Mouse (Mus musculus): ENCODE data around the gene Sacm1l. TPM values are rescaled to one million over a fixed set of nuclear protein-coding genes. Genes with fewer than 3 reads are reported as not detected.

The Sacm1l gene
- polyA plus RNA-seq, 1 experiment from 2014 or later = 48.2 TPM

- Histone ChIP-seq H3K9ac (ENCODE audit: low read length) (no peak overlapping the region), H3K27ac (replicated peaks in 1 of 2; ENCODE audit: control insufficient read depth in 1 of 2, insufficient read depth in 1 of 2, low read depth in 2 of 2, low read length in 2 of 2) (no peak overlapping the region), H3K9me3 (ENCODE audit: control insufficient read depth, low read length) (no peaks in the 10 kb centered on the region), H3K36me3 (ENCODE audit: control insufficient read depth, insufficient read depth, low read length) (no peaks in the 10 kb centered on the region), H3K4me2 (ENCODE audit: low read length) (no peak overlapping the region), H3K27me3 (ENCODE audit: control insufficient read depth, insufficient read depth, low read length) (no peaks in the 10 kb centered on the region), H3K4me3 (ENCODE audit: control insufficient read depth in 1 of 2, insufficient read depth in 1 of 2, low read depth in 1 of 2, low read length in 2 of 2) (no peak overlapping the region), H3K4me1 (ENCODE audit: control insufficient read depth in 2 of 2, insufficient read depth in 2 of 2, low read length in 2 of 2) (no peaks in the 10 kb centered on the region)
- no peak for ATAC-seq (ENCODE audit: insufficient number of reproducible peaks, insufficient read depth, low FRiP score, low read depth)
- 72% methylated on average over 2 of the region's 2 CpGs for WGBS
Measured at GRCm38 (mm10) chr9:123624741-123625140, 95.2 kb downstream of the Sacm1l start.

GRCm38 (mm10) chr9:123625821-123626220 is 96.3 kb downstream of the Sacm1l start:
- Histone ChIP-seq H3K27ac (replicated peaks in 1 of 2; ENCODE audit: control insufficient read depth in 1 of 2, insufficient read depth in 1 of 2, low read depth in 2 of 2, low read length in 2 of 2) (no peak overlapping the region), H3K27me3 (ENCODE audit: control insufficient read depth, insufficient read depth, low read length) (no peaks in the 10 kb centered on the region), H3K4me3 (ENCODE audit: control insufficient read depth in 1 of 2, insufficient read depth in 1 of 2, low read depth in 1 of 2, low read length in 2 of 2) (no peak overlapping the region), H3K4me2 (ENCODE audit: low read length) (no peak overlapping the region), H3K9ac (ENCODE audit: low read length) (no peak overlapping the region), H3K36me3 (ENCODE audit: control insufficient read depth, insufficient read depth, low read length) (no peaks in the 10 kb centered on the region), H3K4me1 (ENCODE audit: control insufficient read depth in 2 of 2, insufficient read depth in 2 of 2, low read length in 2 of 2) (no peaks in the 10 kb centered on the region), H3K9me3 (ENCODE audit: control insufficient read depth, low read length) (no peaks in the 10 kb centered on the region)
- WGBS = 89% methylated on average over 11 of the region's 11 CpGs
- no peak for ATAC-seq (ENCODE audit: insufficient number of reproducible peaks, insufficient read depth, low FRiP score, low read depth)

GRCm38 (mm10) chr9:123631666-123632065 is 102.1 kb downstream of the Sacm1l start:
- Histone ChIP-seq H3K27me3 (ENCODE audit: control insufficient read depth, insufficient read depth, low read length) (no peaks in the 10 kb centered on the region), H3K9ac (ENCODE audit: low read length) (no peak overlapping the region), H3K4me1 (ENCODE audit: control insufficient read depth in 2 of 2, insufficient read depth in 2 of 2, low read length in 2 of 2) (no peaks in the 10 kb centered on the region), H3K9me3 (ENCODE audit: control insufficient read depth, low read length) (no peaks in the 10 kb centered on the region), H3K36me3 (ENCODE audit: control insufficient read depth, insufficient read depth, low read length) (no peaks in the 10 kb centered on the region), H3K27ac (replicated peaks in 1 of 2; ENCODE audit: control insufficient read depth in 1 of 2, insufficient read depth in 1 of 2, low read depth in 2 of 2, low read length in 2 of 2) (no peak overlapping the region), H3K4me2 (ENCODE audit: low read length) (no peak overlapping the region), H3K4me3 (ENCODE audit: control insufficient read depth in 1 of 2, insufficient read depth in 1 of 2, low read depth in 1 of 2, low read length in 2 of 2) (no peak overlapping the region)
- ATAC-seq (ENCODE audit: insufficient number of reproducible peaks, insufficient read depth, low FRiP score, low read depth) = no peak
- WGBS = 77% methylated on average over 3 of the region's 3 CpGs

- Histone ChIP-seq H3K27me3 (ENCODE audit: control insufficient read depth, insufficient read depth, low read length) (no peaks in the 10 kb centered on the region), H3K36me3 (ENCODE audit: control insufficient read depth, insufficient read depth, low read length) (no peaks in the 10 kb centered on the region), H3K4me2 (ENCODE audit: low read length) (no peak within 1 kb of the TSS), H3K27ac (replicated peaks in 1 of 2; ENCODE audit: control insufficient read depth in 1 of 2, insufficient read depth in 1 of 2, low read depth in 2 of 2, low read length in 2 of 2) (no peak within 1 kb of the TSS), H3K4me1 (ENCODE audit: control insufficient read depth in 2 of 2, insufficient read depth in 2 of 2, low read length in 2 of 2) (no peaks in the 10 kb centered on the region), H3K9ac (ENCODE audit: low read length) (no peak within 1 kb of the TSS), H3K9me3 (ENCODE audit: control insufficient read depth, low read length) (no peaks in the 10 kb centered on the region), H3K4me3 (ENCODE audit: control insufficient read depth in 1 of 2, insufficient read depth in 1 of 2, low read depth in 1 of 2, low read length in 2 of 2) (no peak within 1 kb of the TSS)
- WGBS = 72% methylated on average over 6 of the region's 6 CpGs
- no peak for ATAC-seq (ENCODE audit: insufficient number of reproducible peaks, insufficient read depth, low FRiP score, low read depth)
Measured at GRCm38 (mm10) chr9:123632281-123632680, 102.7 kb downstream of the Sacm1l start, which contains the start of gene Slc6a20b. Slc6a20b (minus strand) TSS chr9:123632565.

GRCm38 (mm10) chr9:123632993-123633392 is 103.4 kb downstream of the Sacm1l start:
- H3K27ac ChIP-seq (replicated peaks in 1 of 2; ENCODE audit: control insufficient read depth in 1 of 2, insufficient read depth in 1 of 2, low read depth in 2 of 2, low read length in 2 of 2) = no peak overlapping the region
- no peak overlapping the region for H3K4me2 ChIP-seq (ENCODE audit: low read length)
- no peaks in the 10 kb centered on the region for H3K36me3 ChIP-seq (ENCODE audit: control insufficient read depth, insufficient read depth, low read length)
- H3K27me3 ChIP-seq (ENCODE audit: control insufficient read depth, insufficient read depth, low read length) = no peaks in the 10 kb centered on the region; the same call in 1 of the 2 replicates
- no peak overlapping the region for H3K4me3 ChIP-seq (ENCODE audit: control insufficient read depth in 1 of 2, insufficient read depth in 1 of 2, low read depth in 1 of 2, low read length in 2 of 2)
- no peak overlapping the region for H3K9ac ChIP-seq (ENCODE audit: low read length)
- no peaks in the 10 kb centered on the region for H3K4me1 ChIP-seq (ENCODE audit: control insufficient read depth in 2 of 2, insufficient read depth in 2 of 2, low read length in 2 of 2)
- no peak for ATAC-seq (ENCODE audit: insufficient number of reproducible peaks, insufficient read depth, low FRiP score, low read depth)
- H3K9me3 ChIP-seq (ENCODE audit: control insufficient read depth, low read length) = no peaks in the 10 kb centered on the region
- 73% methylated on average over 3 of the region's 3 CpGs for WGBS

GRCm38 (mm10) chr9:123636771-123637170 is 107.2 kb downstream of the Sacm1l start:
- H3K36me3 ChIP-seq (ENCODE audit: control insufficient read depth, insufficient read depth, low read length) = no peaks in the 10 kb centered on the region
- no peak overlapping the region for H3K4me2 ChIP-seq (ENCODE audit: low read length)
- H3K27me3 ChIP-seq (ENCODE audit: control insufficient read depth, insufficient read depth, low read length) = peaks cover 3% of the 10 kb centered on the region; the same call in 1 of the 2 replicates
- no peak overlapping the region for H3K27ac ChIP-seq (replicated peaks in 1 of 2; ENCODE audit: control insufficient read depth in 1 of 2, insufficient read depth in 1 of 2, low read depth in 2 of 2, low read length in 2 of 2)
- H3K4me1 ChIP-seq (ENCODE audit: control insufficient read depth in 2 of 2, insufficient read depth in 2 of 2, low read length in 2 of 2) = peaks cover 4% of the 10 kb centered on the region in 2 experiments; a peak in 3 of 4 replicates
- no peak overlapping the region for H3K4me3 ChIP-seq (ENCODE audit: control insufficient read depth in 1 of 2, insufficient read depth in 1 of 2, low read depth in 1 of 2, low read length in 2 of 2)
- 65% methylated on average over 5 of the region's 5 CpGs for WGBS
- ATAC-seq (ENCODE audit: insufficient number of reproducible peaks, insufficient read depth, low FRiP score, low read depth) = no peak
- H3K9me3 ChIP-seq (ENCODE audit: control insufficient read depth, low read length) = no peaks in the 10 kb centered on the region
- no peak overlapping the region for H3K9ac ChIP-seq (ENCODE audit: low read length)

- no peaks in the 10 kb centered on the region for H3K9me3 ChIP-seq (ENCODE audit: control insufficient read depth, low read length)
- no peak overlapping the region for H3K4me3 ChIP-seq (ENCODE audit: control insufficient read depth in 1 of 2, insufficient read depth in 1 of 2, low read depth in 1 of 2, low read length in 2 of 2)
- peaks cover 4% of the 10 kb centered on the region in 2 experiments; a peak in 3 of 4 replicates for H3K4me1 ChIP-seq (ENCODE audit: control insufficient read depth in 2 of 2, insufficient read depth in 2 of 2, low read length in 2 of 2)
- H3K36me3 ChIP-seq (ENCODE audit: control insufficient read depth, insufficient read depth, low read length) = no peaks in the 10 kb centered on the region
- no peak overlapping the region for H3K27ac ChIP-seq (replicated peaks in 1 of 2; ENCODE audit: control insufficient read depth in 1 of 2, insufficient read depth in 1 of 2, low read depth in 2 of 2, low read length in 2 of 2)
- no peak overlapping the region for H3K4me2 ChIP-seq (ENCODE audit: low read length)
- no peak for ATAC-seq (ENCODE audit: insufficient number of reproducible peaks, insufficient read depth, low FRiP score, low read depth)
- H3K27me3 ChIP-seq (ENCODE audit: control insufficient read depth, insufficient read depth, low read length) = peaks cover 3% of the 10 kb centered on the region; the same call in 1 of the 2 replicates
- no peak overlapping the region for H3K9ac ChIP-seq (ENCODE audit: low read length)
Measured at GRCm38 (mm10) chr9:123638231-123638630, 108.7 kb downstream of the Sacm1l start.

- Histone ChIP-seq H3K4me3 (ENCODE audit: control insufficient read depth in 1 of 2, insufficient read depth in 1 of 2, low read depth in 1 of 2, low read length in 2 of 2) (no peak overlapping the region), H3K36me3 (ENCODE audit: control insufficient read depth, insufficient read depth, low read length) (no peaks in the 10 kb centered on the region), H3K27me3 (ENCODE audit: control insufficient read depth, insufficient read depth, low read length) (peaks cover 3% of the 10 kb centered on the region; the same call in 1 of the 2 replicates), H3K4me1 (ENCODE audit: control insufficient read depth in 2 of 2, insufficient read depth in 2 of 2, low read length in 2 of 2) (peaks cover 4% of the 10 kb centered on the region in 2 experiments; a peak in 3 of 4 replicates), H3K27ac (replicated peaks in 1 of 2; ENCODE audit: control insufficient read depth in 1 of 2, insufficient read depth in 1 of 2, low read depth in 2 of 2, low read length in 2 of 2) (no peak overlapping the region), H3K4me2 (ENCODE audit: low read length) (no peak overlapping the region), H3K9ac (ENCODE audit: low read length) (no peak overlapping the region), H3K9me3 (ENCODE audit: control insufficient read depth, low read length) (no peaks in the 10 kb centered on the region)
- 53% methylated on average over 1 of the region's 1 CpGs for WGBS
- ATAC-seq (ENCODE audit: insufficient number of reproducible peaks, insufficient read depth, low FRiP score, low read depth) = no peak
Measured at GRCm38 (mm10) chr9:123638668-123639089, 109.1 kb downstream of the Sacm1l start.

Measured in heart, embryonic 14.5 days (tissue).